Mouse (Mus musculus) heart, embryonic 16.5 days (tissue): ENCODE measurements at regions not wholly inside any gene's neighbourhood (a gene's known extent, or its start where the extent isn't known, plus 50 kb on each side); places are given as distances from the start of the nearest gene placed in this dataset.

Experiments
- ATAC-seq: fragments of 200-750 bp; cut with Nextera tagmentation; replicated peaks from 2 replicates; pipeline ENCODE4 v1.8.0; 2017; ENCODE audit warnings: moderate number of reproducible peaks; ENCODE audit not compliant: insufficient read depth, low FRiP score; ENCODE audit errors: extremely low read depth
- H3K27ac ChIP-seq: fragments of 300-500 bp; sonication (generic); 2 replicates; pipeline ENCODE4 v1.5.1; 2014; ENCODE audit warnings: mild to moderate bottlenecking, low read length, control low read depth, moderate library complexity
- H3K27me3 ChIP-seq: fragments of 300-500 bp; sonication (generic); 2 replicates; pipeline ENCODE4 v1.6.1; 2014; ENCODE audit warnings: low read length, mixed read lengths; ENCODE audit not compliant: control insufficient read depth, insufficient read depth
- H3K36me3 ChIP-seq: fragments of 300-500 bp; sonication (generic); 2 replicates; pipeline ENCODE4 v1.6.1; 2014; ENCODE audit not compliant: control insufficient read depth, insufficient read depth
- H3K4me1 ChIP-seq: fragments of 300-500 bp; sonication (generic); 2 replicates; pipeline ENCODE4 v1.6.1; 2014; ENCODE audit warnings: low read length, mixed read lengths; ENCODE audit not compliant: control insufficient read depth, insufficient read depth
- H3K4me2 ChIP-seq: fragments of 300-500 bp; sonication (generic); 2 replicates; pipeline ENCODE4 v1.6.1; 2014; ENCODE audit warnings: low read depth, mild to moderate bottlenecking, control low read depth, low read length
- H3K4me3 ChIP-seq: fragments of 300-500 bp; sonication (generic); 2 replicates; pipeline ENCODE4 v1.5.1; 2014; ENCODE audit warnings: mild to moderate bottlenecking, control low read depth, low read length
- H3K9ac ChIP-seq: fragments of 300-500 bp; sonication (generic); 2 replicates; pipeline ENCODE4 v1.6.1; 2014; ENCODE audit warnings: low read length, control low read depth
- H3K9me3 ChIP-seq: fragments of 300-500 bp; sonication (generic); replicated peaks from 2 replicates; pipeline ENCODE4 v1.6.1; 2016; ENCODE audit warnings: low read length; ENCODE audit not compliant: control insufficient read depth
- WGBS: fragments of 180-500 bp; shearing (Covaris S2); extraction: QIAGEN DNeasy Blood & Tissue Kit; methylation state at CpG from one replicate; pipeline ENCODE4 v1.1.7; 2014; 5-methylcytosine and 5-hydroxymethylcytosine counted together

GRCm38 (mm10) chr15:97170074-97170473 lies 76.8 kb upstream of the Pced1b start:
- Histone ChIP-seq H3K27me3 (no peaks in the 10 kb centered on the region), H3K4me3 (no peak overlapping the region), H3K4me1 (peaks cover 12% of the 10 kb centered on the region), H3K9ac (no peak overlapping the region), H3K36me3 (no peaks in the 10 kb centered on the region), H3K9me3 (0 out of 2 replicates have a peak, but pooled peaks cover 2% of the 10 kb centered on the region), H3K27ac (peak overlapping the region; percentile 34), H3K4me2 (no peak overlapping the region)
- WGBS, result 48% methylated on average over 6 of the region's 6 CpGs
- ATAC-seq, result peak; percentile 54; the same call in 1 of the 2 replicates

- no peak overlapping the region for H3K4me3 ChIP-seq
- 63% methylated on average over 10 of the region's 10 CpGs for WGBS
- H3K36me3 ChIP-seq, result no peaks in the 10 kb centered on the region
- peaks cover 12% of the 10 kb centered on the region for H3K4me1 ChIP-seq
- peak; percentile 73 for ATAC-seq
- no peak overlapping the region for H3K9ac ChIP-seq
- H3K9me3 ChIP-seq, result 0 out of 2 replicates have a peak, but pooled peaks cover 2% of the 10 kb centered on the region
- no peaks in the 10 kb centered on the region for H3K27me3 ChIP-seq
- H3K27ac ChIP-seq, result peak overlapping the region; percentile 34
- no peak overlapping the region for H3K4me2 ChIP-seq
Measured at GRCm38 (mm10) chr15:97169381-97169780, 77.5 kb upstream of the Pced1b start.

- no peak overlapping the region for H3K9ac ChIP-seq
- H3K4me1 ChIP-seq, result peaks cover 6% of the 10 kb centered on the region
- no peak overlapping the region for H3K27ac ChIP-seq
- ATAC-seq, result no peak
- no peaks in the 10 kb centered on the region for H3K36me3 ChIP-seq
- no peak overlapping the region for H3K4me2 ChIP-seq
- no peak overlapping the region for H3K4me3 ChIP-seq
- no peaks in the 10 kb centered on the region for H3K27me3 ChIP-seq
- 0 out of 2 replicates have a peak, but pooled peaks cover 2% of the 10 kb centered on the region for H3K9me3 ChIP-seq
- 95% methylated on average over 7 of the region's 7 CpGs for WGBS
Measured at GRCm38 (mm10) chr15:97167116-97167515, 79.8 kb upstream of the Pced1b start.

GRCm38 (mm10) chr15:97164616-97165015 lies 82.3 kb upstream of the Pced1b start:
- no peak for ATAC-seq
- no peak overlapping the region for H3K9ac ChIP-seq

GRCm38 (mm10) chr15:97163971-97164370 lies 82.9 kb upstream of the Pced1b start:
- Histone ChIP-seq H3K4me1 (no peaks in the 10 kb centered on the region), H3K9me3 (no peaks in the 10 kb centered on the region), H3K36me3 (no peaks in the 10 kb centered on the region), H3K27me3 (no peaks in the 10 kb centered on the region), H3K4me3 (no peak overlapping the region), H3K4me2 (no peak overlapping the region), H3K27ac (no peak overlapping the region), H3K9ac (no peak overlapping the region)
- 83% methylated on average over 6 of the region's 6 CpGs for WGBS
- no peak for ATAC-seq

More at GRCm38 (mm10) chr15:97164616-97165015, 82.3 kb upstream of the Pced1b start:
- no peaks in the 10 kb centered on the region for H3K36me3 ChIP-seq
- no peak overlapping the region for H3K4me3 ChIP-seq
- no peaks in the 10 kb centered on the region for H3K27me3 ChIP-seq
- no peaks in the 10 kb centered on the region for H3K4me1 ChIP-seq
- H3K27ac ChIP-seq, result no peak overlapping the region
- no peaks in the 10 kb centered on the region for H3K9me3 ChIP-seq
- H3K4me2 ChIP-seq, result no peak overlapping the region
- 70% methylated on average over 15 of the region's 15 CpGs for WGBS

- no peak for ATAC-seq
- Histone ChIP-seq H3K4me3 (no peak overlapping the region), H3K27ac (no peak overlapping the region), H3K4me1 (no peaks in the 10 kb centered on the region), H3K9me3 (no peaks in the 10 kb centered on the region), H3K27me3 (no peaks in the 10 kb centered on the region), H3K4me2 (no peak overlapping the region), H3K36me3 (no peaks in the 10 kb centered on the region), H3K9ac (no peak overlapping the region)
- WGBS, result 88% methylated on average over 8 of the region's 8 CpGs
Measured at GRCm38 (mm10) chr15:97163090-97163489, 83.8 kb upstream of the Pced1b start.

- ATAC-seq, result no peak
- no peaks in the 10 kb centered on the region for H3K27me3 ChIP-seq
- H3K4me1 ChIP-seq, result no peaks in the 10 kb centered on the region
- 78% methylated on average over 8 of the region's 8 CpGs for WGBS
- H3K9me3 ChIP-seq, result no peaks in the 10 kb centered on the region
- H3K36me3 ChIP-seq, result no peaks in the 10 kb centered on the region
- no peak overlapping the region for H3K9ac ChIP-seq
- no peak overlapping the region for H3K4me2 ChIP-seq
- no peak overlapping the region for H3K4me3 ChIP-seq
- no peak overlapping the region for H3K27ac ChIP-seq
Measured at GRCm38 (mm10) chr15:97162305-97162704, 84.6 kb upstream of the Pced1b start.

GRCm38 (mm10) chr15:97161530-97161929 lies 85.4 kb upstream of the Pced1b start:
- H3K4me2 ChIP-seq, result no peak overlapping the region
- H3K36me3 ChIP-seq, result no peaks in the 10 kb centered on the region
- no peaks in the 10 kb centered on the region for H3K9me3 ChIP-seq
- no peak overlapping the region for H3K4me3 ChIP-seq
- 80% methylated on average over 5 of the region's 5 CpGs for WGBS
- ATAC-seq, result no peak
- H3K27me3 ChIP-seq, result no peaks in the 10 kb centered on the region
- no peak overlapping the region for H3K9ac ChIP-seq
- no peak overlapping the region for H3K27ac ChIP-seq
- no peaks in the 10 kb centered on the region for H3K4me1 ChIP-seq

GRCm38 (mm10) chr15:97152354-97152753 lies 94.6 kb upstream of the Pced1b start:
- Histone ChIP-seq H3K9me3 (no peaks in the 10 kb centered on the region; the same call in 1 of the 2 replicates), H3K4me3 (no peak overlapping the region), H3K4me2 (no peak overlapping the region), H3K36me3 (no peaks in the 10 kb centered on the region), H3K9ac (no peak overlapping the region), H3K4me1 (no peaks in the 10 kb centered on the region), H3K27me3 (no peaks in the 10 kb centered on the region), H3K27ac (no peak overlapping the region)
- WGBS, result 53% methylated on average over 8 of the region's 8 CpGs
- ATAC-seq, result no peak
